Mouse (Mus musculus) fat pad, adult 2 months (tissue): Measurements from ENCODE around the gene Ninl.
A peak's percentile ranks its signal among the peaks of the same experiment; 100 is the strongest.
"Not testable (repeated sequence)": the region's sequence is repeated elsewhere in the genome, so short reads cannot be mapped to it uniquely, and the experiment has no call there.

ENCODE experiments used
- DNase-seq: peaks from one replicate; pipeline ENCODE4 v3.0.0-alpha.2; 2011; ENCODE audit warnings: low read depth, low spot score; ENCODE audit errors: extremely low read depth

Ninl gene

GRCm38 (mm10) chr2:150908881-150909280 is 130.3 kb downstream of the Ninl start:
- not testable (repeated sequence) for DNase-seq

DNA sequence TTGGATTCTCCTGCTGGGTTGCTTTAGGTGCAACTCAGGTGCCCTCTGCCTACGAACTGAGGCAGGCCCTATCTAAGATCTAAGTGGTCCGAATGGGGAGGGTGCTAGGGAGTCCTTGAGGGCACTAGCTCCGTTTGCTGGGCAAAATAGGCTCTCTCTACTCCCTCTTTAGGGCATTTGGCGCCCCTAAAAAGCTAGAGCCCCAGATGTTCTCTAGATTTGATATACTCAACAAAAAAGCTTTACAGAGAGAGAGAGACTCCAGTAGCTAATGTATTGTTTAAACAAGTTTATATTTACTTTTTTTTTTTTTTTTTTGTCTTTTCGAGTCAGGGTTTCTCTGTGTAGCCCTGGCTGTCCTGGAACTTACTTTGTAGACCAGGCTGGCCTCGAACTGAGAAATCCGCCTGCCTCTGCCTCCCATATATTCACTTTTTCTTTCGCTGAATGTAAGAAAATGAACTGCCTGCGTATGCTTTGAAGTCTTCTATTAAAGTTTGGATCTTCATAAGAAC is 134.2 kb downstream of the Ninl start, which contains the start of gene Gins1:
Gins1 (plus strand) TSS at position 465 of the 515 bp plus-strand sequence.
- no peak for DNase-seq

GRCm38 (mm10) chr2:150904272-150904935 is 134.8 kb downstream of the Ninl start, which contains the start of gene Abhd12:
Gene Abhd12 (minus strand): TSS chr2:150904741.
- DNase-seq: no peak

- no peak for DNase-seq
Measured at GRCm38 (mm10) chr2:150902347-150902746, 136.8 kb downstream of the Ninl start.

DNA sequence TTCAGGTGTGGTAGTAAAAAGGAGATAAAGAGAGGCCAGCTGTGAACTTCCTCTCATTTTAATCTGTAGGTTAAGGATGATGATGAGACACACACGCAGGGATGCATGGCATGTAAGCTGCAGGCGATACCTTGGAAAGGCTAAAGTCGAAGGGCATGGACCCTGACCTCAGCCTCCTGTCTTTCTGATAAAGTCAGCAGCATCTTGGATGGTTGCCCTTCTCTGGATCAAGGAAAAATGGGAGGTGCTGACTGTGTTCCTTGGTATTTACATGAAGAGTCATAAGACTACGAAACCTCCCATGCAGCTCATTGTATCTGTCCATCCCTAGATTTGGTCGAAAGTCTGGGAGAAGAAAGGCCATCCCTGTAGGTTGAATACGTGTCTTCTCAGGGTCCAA is 138.8 kb downstream of the Ninl start:
- peak; percentile 49 for DNase-seq

DNA sequence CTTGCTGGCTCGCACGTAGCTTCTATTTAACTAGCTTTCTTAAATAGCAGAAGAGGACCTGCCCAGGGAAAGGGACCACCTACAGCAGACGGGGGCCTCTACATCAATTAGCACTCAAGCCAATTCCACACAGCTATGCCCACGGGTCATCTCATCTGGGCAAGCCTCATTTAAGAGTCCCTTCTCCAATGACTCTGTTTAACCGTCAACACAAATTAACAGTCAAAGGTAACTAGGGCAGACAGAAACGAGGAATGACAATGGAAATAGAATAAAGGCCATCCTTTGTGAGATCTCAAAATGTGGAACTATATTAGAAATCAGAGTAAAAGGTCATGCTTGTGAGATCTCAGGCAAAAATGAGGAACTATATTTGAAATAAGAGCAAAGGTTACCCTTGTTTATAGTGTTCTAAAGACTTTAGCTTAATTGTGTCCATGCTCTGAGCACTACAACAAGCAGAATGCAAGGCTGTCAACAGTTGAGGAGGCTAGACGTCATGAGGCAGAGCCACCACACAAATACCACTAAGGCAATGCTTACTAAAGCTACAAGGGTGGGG is 143.4 kb downstream of the Ninl start:
- DNase-seq: no peak

GRCm38 (mm10) chr2:150894617-150895267 is 144.4 kb downstream of the Ninl start:
- DNase-seq: no peak

GRCm38 (mm10) chr2:150887370-150887769 is 151.8 kb downstream of the Ninl start:
- no peak for DNase-seq

DNA sequence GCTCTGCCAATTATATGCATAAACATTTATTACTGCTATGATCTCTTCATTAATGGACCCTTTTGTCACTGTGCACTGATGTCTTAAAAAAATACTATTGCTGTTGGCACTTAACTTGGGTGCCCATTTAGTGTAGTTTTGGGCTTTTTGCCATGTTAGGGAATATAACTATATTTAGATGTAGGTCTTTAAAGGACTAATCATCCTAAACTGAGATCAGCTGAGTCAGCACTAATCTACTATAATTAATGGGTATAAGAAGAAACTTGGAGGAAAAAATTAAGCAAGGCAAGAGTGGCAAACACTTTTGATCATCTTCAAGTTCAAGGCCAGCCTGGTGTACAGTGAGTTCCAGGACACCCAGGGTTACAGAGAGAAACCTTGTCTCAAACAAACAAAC is 152.9 kb downstream of the Ninl start:
- no peak for DNase-seq

DNA sequence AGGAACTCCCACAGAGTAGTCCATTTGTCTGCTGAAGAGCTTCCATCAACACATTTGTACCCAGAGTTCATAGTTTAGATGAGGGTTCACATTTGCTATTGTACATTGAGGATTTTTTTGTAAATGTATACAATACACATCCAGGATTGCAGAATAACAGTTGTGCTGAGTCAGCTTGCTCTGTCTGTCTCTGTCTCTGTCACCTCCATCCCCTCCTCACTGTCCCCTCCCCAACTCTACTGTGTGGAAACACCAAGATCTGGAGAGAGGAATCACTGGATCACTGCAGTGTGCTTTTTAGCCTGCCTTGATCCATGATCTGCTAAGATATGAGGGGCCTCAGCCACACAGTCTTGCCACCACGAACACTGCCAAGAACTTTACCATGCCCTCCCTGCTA is 153.4 kb downstream of the Ninl start:
- no peak for DNase-seq

- no peak for DNase-seq
Measured at GRCm38 (mm10) chr2:150884779-150885110, 154.4 kb downstream of the Ninl start.
